Mouse (Mus musculus): ENCODE measurements around the gene Tsku. TPM values are rescaled to one million over a fixed set of nuclear protein-coding genes. Genes with fewer than 3 reads are reported as not detected.

Gene Tsku
- polyA plus RNA-seq, 1 experiment from 2014 or later = 8.0 TPM

DNA sequence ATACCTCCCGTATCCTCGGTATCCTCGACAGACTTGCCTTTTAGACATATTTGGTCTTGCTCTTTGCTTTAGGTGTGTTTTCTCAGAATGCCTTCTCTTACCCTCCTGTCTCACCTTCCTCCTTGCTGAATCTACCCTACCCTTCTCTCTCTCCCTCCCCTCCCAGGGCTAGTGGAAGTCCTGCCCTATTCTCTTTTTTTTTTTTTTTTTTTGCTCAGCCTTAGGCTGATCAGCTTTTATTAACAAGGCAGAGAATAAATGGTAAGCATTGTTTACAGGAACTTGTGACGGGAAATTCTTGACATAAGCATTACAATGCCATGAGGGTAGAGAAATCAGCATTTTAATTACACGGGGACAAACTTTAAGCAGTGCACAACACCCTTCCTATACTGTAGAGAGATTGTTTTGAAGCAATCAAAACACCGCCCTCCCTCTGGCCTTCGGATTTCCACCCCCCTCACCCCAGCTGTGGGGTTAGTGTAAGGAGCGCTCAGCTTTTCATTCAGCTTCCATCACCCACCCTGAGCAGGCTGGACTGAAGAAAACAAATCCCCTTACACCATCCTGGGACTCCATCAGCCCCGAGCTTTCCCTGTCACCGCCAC is 8.7 kb upstream of the Tsku start:
- H3K36me3 ChIP-seq (ENCODE audit: control insufficient read depth, insufficient read depth, low read length) = no peaks in the 10 kb centered on the region
- H3K9me3 ChIP-seq (replicated peaks; ENCODE audit: control insufficient read depth, low read length, poor library complexity, severe bottlenecking) = 0 out of 2 replicates have a peak, but pooled peaks cover 2% of the 10 kb centered on the region
- no peak overlapping the region for H3K4me2 ChIP-seq (ENCODE audit: low read length)
- no peak overlapping the region for H3K4me3 ChIP-seq (ENCODE audit: low read depth, low read length)
- 46% methylated on average over 10 of the region's 10 CpGs for WGBS
- no peaks in the 10 kb centered on the region for H3K4me1 ChIP-seq (ENCODE audit: control insufficient read depth, insufficient read depth, low read length)
- H3K9ac ChIP-seq (ENCODE audit: low read depth, low read length) = no peak overlapping the region
- H3K27ac ChIP-seq (ENCODE audit: low read length) = no peak overlapping the region
- H3K27me3 ChIP-seq (ENCODE audit: control insufficient read depth, insufficient read depth, low read depth, low read length) = no peaks in the 10 kb centered on the region
- no peak for ATAC-seq

- no peaks in the 10 kb centered on the region for H3K9me3 ChIP-seq (replicated peaks; ENCODE audit: control insufficient read depth, low read length, poor library complexity, severe bottlenecking)
- peak overlapping the region; percentile 80 for H3K9ac ChIP-seq (ENCODE audit: low read depth, low read length)
- H3K4me1 ChIP-seq (ENCODE audit: control insufficient read depth, insufficient read depth, low read length) = peaks cover 17% of the 10 kb centered on the region
- H3K4me3 ChIP-seq (ENCODE audit: low read depth, low read length) = peak overlapping the region; percentile 68
- peak overlapping the region; percentile 78; the same call in 1 of the 2 replicates for H3K27ac ChIP-seq (ENCODE audit: low read length)
- 38% methylated on average over 2 of the region's 2 CpGs for WGBS
- ATAC-seq = no peak
- no peaks in the 10 kb centered on the region for H3K27me3 ChIP-seq (ENCODE audit: control insufficient read depth, insufficient read depth, low read depth, low read length)
- peak overlapping the region; percentile 70 for H3K4me2 ChIP-seq (ENCODE audit: low read length)
- H3K36me3 ChIP-seq (ENCODE audit: control insufficient read depth, insufficient read depth, low read length) = no peaks in the 10 kb centered on the region
Observed at GRCm38 (mm10) chr7:98361662-98362061, 534 bp upstream of the Tsku start.

- Histone ChIP-seq H3K4me1 (ENCODE audit: control insufficient read depth, insufficient read depth, low read length) (peaks cover 17% of the 10 kb centered on the region), H3K9ac (ENCODE audit: low read depth, low read length) (peak overlapping the region; percentile 80), H3K27ac (ENCODE audit: low read length) (peak overlapping the region; percentile 78), H3K9me3 (replicated peaks; ENCODE audit: control insufficient read depth, low read length, poor library complexity, severe bottlenecking) (no peaks in the 10 kb centered on the region), H3K27me3 (ENCODE audit: control insufficient read depth, insufficient read depth, low read depth, low read length) (no peaks in the 10 kb centered on the region), H3K4me3 (ENCODE audit: low read depth, low read length) (peak overlapping the region; percentile 68), H3K4me2 (ENCODE audit: low read length) (peak overlapping the region; percentile 70), H3K36me3 (ENCODE audit: control insufficient read depth, insufficient read depth, low read length) (no peaks in the 10 kb centered on the region)
- ATAC-seq = peak; percentile 68
- under 1% methylated on average over 20 of the region's 20 CpGs for WGBS
Observed at GRCm38 (mm10) chr7:98360621-98360990, 522 bp downstream of the Tsku start.

DNA sequence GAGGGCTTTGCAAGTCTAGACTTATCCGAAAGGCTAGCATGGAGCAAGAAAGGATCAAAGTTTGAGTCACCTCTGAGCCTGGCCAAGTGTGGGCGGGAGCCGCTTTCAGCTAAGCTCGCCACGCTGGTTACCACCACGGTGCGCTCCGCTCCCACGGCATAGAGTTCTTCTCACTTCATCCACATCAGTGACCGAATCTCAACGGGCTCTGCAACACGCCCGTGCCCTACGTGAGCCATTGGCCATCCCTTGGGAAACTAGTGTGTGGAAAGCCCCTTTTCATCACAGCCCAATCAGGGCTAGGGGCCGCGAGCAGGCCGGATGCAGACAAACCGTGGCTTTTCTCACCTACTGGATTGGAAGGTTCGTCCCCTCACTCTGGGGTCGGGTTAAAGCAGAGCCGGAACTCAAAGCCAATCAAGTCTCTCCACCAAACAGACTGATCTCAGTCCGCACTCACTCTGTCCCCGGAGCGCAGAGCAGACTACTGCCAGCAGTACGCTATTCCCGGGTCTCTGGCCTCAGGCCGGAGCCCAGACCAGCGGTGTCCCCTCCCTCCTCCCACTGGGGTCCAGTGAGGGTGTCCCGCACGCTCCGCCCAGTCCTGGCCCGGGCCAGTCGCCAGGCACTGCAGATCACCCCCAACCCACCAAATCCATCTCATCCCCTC is 1.0 kb downstream of the Tsku start:
- H3K4me3 ChIP-seq (ENCODE audit: low read depth, low read length) = peak overlapping the region; percentile 68
- peaks cover 17% of the 10 kb centered on the region for H3K4me1 ChIP-seq (ENCODE audit: control insufficient read depth, insufficient read depth, low read length)
- peak overlapping the region; percentile 70 for H3K4me2 ChIP-seq (ENCODE audit: low read length)
- ATAC-seq = peak; percentile 64
- 0% methylated on average over 33 of the region's 33 CpGs for WGBS
- H3K9ac ChIP-seq (ENCODE audit: low read depth, low read length) = peak overlapping the region; percentile 80
- no peaks in the 10 kb centered on the region for H3K27me3 ChIP-seq (ENCODE audit: control insufficient read depth, insufficient read depth, low read depth, low read length)
- peak overlapping the region; percentile 78 for H3K27ac ChIP-seq (ENCODE audit: low read length)
- no peaks in the 10 kb centered on the region for H3K9me3 ChIP-seq (replicated peaks; ENCODE audit: control insufficient read depth, low read length, poor library complexity, severe bottlenecking)
- no peaks in the 10 kb centered on the region for H3K36me3 ChIP-seq (ENCODE audit: control insufficient read depth, insufficient read depth, low read length)

GRCm38 (mm10) chr7:98358016-98358415 is 3.1 kb downstream of the Tsku start:
- Histone ChIP-seq H3K4me3 (ENCODE audit: low read depth, low read length) (no peak overlapping the region), H3K4me1 (ENCODE audit: control insufficient read depth, insufficient read depth, low read length) (peaks cover 23% of the 10 kb centered on the region), H3K36me3 (ENCODE audit: control insufficient read depth, insufficient read depth, low read length) (no peaks in the 10 kb centered on the region), H3K27me3 (ENCODE audit: control insufficient read depth, insufficient read depth, low read depth, low read length) (no peaks in the 10 kb centered on the region), H3K9ac (ENCODE audit: low read depth, low read length) (no peak overlapping the region), H3K4me2 (ENCODE audit: low read length) (peak overlapping the region; percentile 15; the same call in 1 of the 2 replicates), H3K9me3 (replicated peaks; ENCODE audit: control insufficient read depth, low read length, poor library complexity, severe bottlenecking) (no peaks in the 10 kb centered on the region), H3K27ac (ENCODE audit: low read length) (no peak overlapping the region)
- no peak for ATAC-seq
- 42% methylated on average over 1 of the region's 1 CpGs for WGBS

- Histone ChIP-seq H3K36me3 (ENCODE audit: control insufficient read depth, insufficient read depth, low read length) (no peaks in the 10 kb centered on the region; the same call in 1 of the 2 replicates), H3K4me2 (ENCODE audit: low read length) (no peak overlapping the region), H3K9ac (ENCODE audit: low read depth, low read length) (no peak overlapping the region), H3K27me3 (ENCODE audit: control insufficient read depth, insufficient read depth, low read depth, low read length) (no peaks in the 10 kb centered on the region), H3K27ac (ENCODE audit: low read length) (no peak overlapping the region), H3K4me3 (ENCODE audit: low read depth, low read length) (no peak overlapping the region), H3K4me1 (ENCODE audit: control insufficient read depth, insufficient read depth, low read length) (peaks cover 23% of the 10 kb centered on the region), H3K9me3 (replicated peaks; ENCODE audit: control insufficient read depth, low read length, poor library complexity, severe bottlenecking) (no peaks in the 10 kb centered on the region)
- ATAC-seq = no peak
- WGBS = 87% methylated on average over 5 of the region's 5 CpGs
Observed at GRCm38 (mm10) chr7:98357324-98357723, 3.8 kb downstream of the Tsku start.

DNA sequence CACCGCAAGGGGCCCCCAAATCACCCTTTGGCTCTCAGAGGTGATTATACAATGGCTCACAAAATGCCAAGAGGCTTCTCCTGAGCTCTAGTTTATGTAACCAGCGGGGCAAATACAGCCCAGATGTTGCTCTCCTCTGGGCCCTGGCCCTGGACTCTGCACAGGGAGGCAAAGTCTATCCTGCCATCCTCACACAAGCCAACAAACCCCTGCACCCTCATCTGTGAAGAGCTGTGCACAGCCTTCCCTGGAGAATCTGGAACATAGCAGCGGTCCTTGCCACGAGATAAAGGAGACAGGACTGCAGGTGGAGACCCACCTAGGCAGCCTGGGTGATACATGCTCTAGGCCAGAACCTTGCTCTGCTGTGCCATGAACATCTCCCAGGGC is 6.2 kb downstream of the Tsku start:
- H3K4me1 ChIP-seq (ENCODE audit: control insufficient read depth, insufficient read depth, low read length) = peaks cover 22% of the 10 kb centered on the region
- H3K9ac ChIP-seq (ENCODE audit: low read depth, low read length) = no peak overlapping the region
- H3K9me3 ChIP-seq (replicated peaks; ENCODE audit: control insufficient read depth, low read length, poor library complexity, severe bottlenecking) = no peaks in the 10 kb centered on the region
- WGBS = 37% methylated on average over 4 of the region's 4 CpGs
- ATAC-seq = no peak
- no peak overlapping the region for H3K27ac ChIP-seq (ENCODE audit: low read length)
- no peak overlapping the region for H3K4me2 ChIP-seq (ENCODE audit: low read length)
- H3K4me3 ChIP-seq (ENCODE audit: low read depth, low read length) = no peak overlapping the region
- no peaks in the 10 kb centered on the region; the same call in 1 of the 2 replicates for H3K36me3 ChIP-seq (ENCODE audit: control insufficient read depth, insufficient read depth, low read length)
- H3K27me3 ChIP-seq (ENCODE audit: control insufficient read depth, insufficient read depth, low read depth, low read length) = no peaks in the 10 kb centered on the region

- H3K27me3 ChIP-seq (ENCODE audit: control insufficient read depth, insufficient read depth, low read depth, low read length) = no peaks in the 10 kb centered on the region
- H3K4me2 ChIP-seq (ENCODE audit: low read length) = no peak overlapping the region
- 24% methylated on average over 12 of the region's 12 CpGs for WGBS
- ATAC-seq = no peak
- no peaks in the 10 kb centered on the region for H3K9me3 ChIP-seq (replicated peaks; ENCODE audit: control insufficient read depth, low read length, poor library complexity, severe bottlenecking)
- no peak overlapping the region for H3K9ac ChIP-seq (ENCODE audit: low read depth, low read length)
- no peaks in the 10 kb centered on the region; the same call in 1 of the 2 replicates for H3K36me3 ChIP-seq (ENCODE audit: control insufficient read depth, insufficient read depth, low read length)
- H3K4me1 ChIP-seq (ENCODE audit: control insufficient read depth, insufficient read depth, low read length) = peaks cover 17% of the 10 kb centered on the region
- no peak overlapping the region for H3K27ac ChIP-seq (ENCODE audit: low read length)
- H3K4me3 ChIP-seq (ENCODE audit: low read depth, low read length) = no peak overlapping the region
Observed at GRCm38 (mm10) chr7:98354160-98354920, 6.8 kb downstream of the Tsku start.

DNA sequence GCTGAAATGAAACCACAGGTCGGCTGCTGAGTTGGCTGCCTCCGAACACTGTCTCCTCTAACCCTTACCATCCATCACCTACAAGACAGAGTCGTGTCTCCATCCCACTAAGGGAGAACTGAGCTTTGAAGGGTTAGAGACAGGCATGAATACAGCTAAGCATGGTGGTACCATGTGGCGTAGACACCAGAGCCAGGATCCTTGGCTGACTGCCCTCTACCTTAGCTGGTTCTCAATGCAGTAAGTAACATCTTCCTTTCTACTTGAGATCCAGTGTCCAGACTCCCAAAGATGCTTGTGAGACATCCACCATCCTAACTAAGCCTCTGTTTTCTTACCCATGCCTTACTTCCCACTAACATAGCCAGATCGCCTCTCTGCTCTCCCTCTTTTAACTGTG is 7.5 kb downstream of the Tsku start:
- ATAC-seq = no peak
- no peak overlapping the region for H3K9ac ChIP-seq (ENCODE audit: low read depth, low read length)
- H3K4me3 ChIP-seq (ENCODE audit: low read depth, low read length) = no peak overlapping the region
- H3K27ac ChIP-seq (ENCODE audit: low read length) = no peak overlapping the region
- no peaks in the 10 kb centered on the region; the same call in 1 of the 2 replicates for H3K36me3 ChIP-seq (ENCODE audit: control insufficient read depth, insufficient read depth, low read length)
- H3K9me3 ChIP-seq (replicated peaks; ENCODE audit: control insufficient read depth, low read length, poor library complexity, severe bottlenecking) = no peaks in the 10 kb centered on the region
- no peak overlapping the region for H3K4me2 ChIP-seq (ENCODE audit: low read length)
- H3K4me1 ChIP-seq (ENCODE audit: control insufficient read depth, insufficient read depth, low read length) = peaks cover 9% of the 10 kb centered on the region; the same call in 1 of the 2 replicates
- WGBS = 86% methylated on average over 5 of the region's 5 CpGs
- no peaks in the 10 kb centered on the region for H3K27me3 ChIP-seq (ENCODE audit: control insufficient read depth, insufficient read depth, low read depth, low read length)
